In genomic region chr2:31449441-31449815, GRCm38 (mm10) we compare ENCODE assay signal across 8 mouse cellular contexts. TPM values are rescaled to one million over a fixed set of nuclear protein-coding genes. Genes with fewer than 3 reads are reported as not detected.
A peak's percentile ranks its signal among the peaks of the same experiment; 100 is the strongest.
DNase-seq lines count a peak whose midpoint lies in the region; ATAC-seq and TF ChIP-seq lines count a peak whose summit lies in the region.

No protein-coding gene starts in this region.

- no peak for ATAC-seq in kidney, embryonic 14.5 days (ENCODE audit: low FRiP score, low TSS enrichment)
- ATAC-seq in heart, postnatal 0 days (ENCODE audit: insufficient read depth, low read depth) = peak; percentile 80

- no peaks in the 10 kb centered on the region for H3K36me3 ChIP-seq in kidney, embryonic 14.5 days (ENCODE audit: control insufficient read depth, insufficient read depth, low read length)
- no peaks in the 10 kb centered on the region for H3K36me3 ChIP-seq in heart, postnatal 0 days (replicated peaks; ENCODE audit: control insufficient read depth, insufficient read depth, low read length)

- H3K27ac ChIP-seq in kidney, embryonic 14.5 days (ENCODE audit: low read depth, low read length) = no peak overlapping the region
- peak overlapping the region; percentile 52 for H3K27ac ChIP-seq in heart, postnatal 0 days (ENCODE audit: low read depth)

- H3K9ac ChIP-seq in kidney, embryonic 14.5 days (ENCODE audit: low read depth, low read length) = no peak overlapping the region
- H3K9ac ChIP-seq in heart, postnatal 0 days (replicated peaks; ENCODE audit: low read depth, low read length) = no peak overlapping the region

- DNase-seq in kidney, postnatal 14 days = peak; percentile 63
- DNase-seq in brain, embryonic 14.5 days (ENCODE audit: low read depth) = peak; percentile 91
- DNase-seq in heart, postnatal 0 days (ENCODE audit: low spot score) = peak; percentile 73
- peak; percentile 59 to 75 for DNase-seq in left cerebral cortex, postnatal 10 days (ENCODE audit: extremely low spot score in 1 of 2, low spot score in 2 of 2)
- DNase-seq in ovary, postnatal 14 days (ENCODE audit: low spot score) = peak; percentile 38
- DNase-seq in B cell, adult 2 months = no peak
- DNase-seq in embryo, embryonic 10 days (ENCODE audit: low spot score) = no peak

- H3K9me3 ChIP-seq in kidney, embryonic 14.5 days (ENCODE audit: control insufficient read depth, low read length) = no peaks in the 10 kb centered on the region
- no peaks in the 10 kb centered on the region for H3K9me3 ChIP-seq in heart, postnatal 0 days (replicated peaks; ENCODE audit: control insufficient read depth, low read length)

- intact Hi-C loops in left cerebral cortex, postnatal 10 days (cut with DNase I) = no loop called here

- no peak for TF ChIP-seq EP300 in heart, postnatal 0 days (IDR thresholded peaks at IDR 0.05; ENCODE audit: low read depth)

- no peaks in the 10 kb centered on the region for H3K27me3 ChIP-seq in kidney, embryonic 14.5 days (ENCODE audit: control insufficient read depth, insufficient read depth, low read length)
- no peaks in the 10 kb centered on the region for H3K27me3 ChIP-seq in heart, postnatal 0 days (ENCODE audit: control insufficient read depth, insufficient read depth, low read length)

- no peak for TF ChIP-seq POLR2A in brain, embryonic 14.5 days (IDR thresholded peaks at IDR 0.05; ENCODE audit: borderline replicate concordance, extremely low read depth, insufficient read depth, insufficient read length, poor library complexity, severe bottlenecking)

- no peak overlapping the region for H3K4me2 ChIP-seq in kidney, embryonic 14.5 days (replicated peaks; ENCODE audit: low read depth, low read length)
- H3K4me2 ChIP-seq in heart, postnatal 0 days (ENCODE audit: low read depth, low read length) = no peak overlapping the region

- WGBS in kidney, embryonic 14.5 days = 49% methylated on average over 4 of the region's 4 CpGs
- WGBS in heart, postnatal 0 days = 20% methylated on average over 4 of the region's 4 CpGs

- no peak for TF ChIP-seq CTCF in brain, embryonic 14.5 days (IDR thresholded peaks at IDR 0.05; ENCODE audit: borderline replicate concordance, extremely low read depth, insufficient read depth, insufficient read length)
- TF ChIP-seq CTCF in heart, postnatal 0 days (IDR thresholded peaks at IDR 0.05; ENCODE audit: low read depth) = no peak

- H3K4me3 ChIP-seq in kidney, embryonic 14.5 days (ENCODE audit: low read length) = no peak overlapping the region
- H3K4me3 ChIP-seq in heart, postnatal 0 days (ENCODE audit: low read depth, low read length) = no peak overlapping the region

- H3K4me1 ChIP-seq in kidney, embryonic 14.5 days (ENCODE audit: control insufficient read depth, insufficient read depth, low read length) = peaks cover 10% of the 10 kb centered on the region; the same call in 1 of the 2 replicates
- H3K4me1 ChIP-seq in heart, postnatal 0 days (ENCODE audit: control insufficient read depth, insufficient read depth) = peaks cover 15% of the 10 kb centered on the region

RNA-seq across cellular contexts. Expression of gene Ass1, which starts 20.6 kb away (rescaled TPM):
- polyA plus RNA-seq in kidney, embryonic 14.5 days (2014; fragmentation: Nextera tagmentation; extraction: Ambion mirVana) = 13.8 and 20.3 TPM in 2 replicates
- 6.8 and 8.5 TPM in 2 replicates for polyA plus RNA-seq in brain, embryonic 14.5 days (2012; rRNA removed)
- total RNA-seq in heart, postnatal 0 days (2014; rRNA removed; ENCODE audit: low replicate concordance) = 8.2 and 16.8 TPM in 2 replicates
- polyA plus RNA-seq in heart, postnatal 0 days (2015; fragmentation: Nextera tagmentation; extraction: Ambion mirVana) = 4.3 and 4.9 TPM in 2 replicates
- 10 to 100 TPM; 20.6 to 21.2 TPM for total RNA-seq in left cerebral cortex, postnatal 10 days (2021)

Comparison
In these comparisons a context has a peak if more than half of its experiments do, and no peak if none do; other contexts are left out.
1. DNase-seq: peak in kidney, postnatal 14 days (single experiment), brain, embryonic 14.5 days (single experiment), heart, postnatal 0 days (single experiment), left cerebral cortex, postnatal 10 days (2 of 2) and ovary, postnatal 14 days (single experiment); none in B cell, adult 2 months (0 of 2) and embryo, embryonic 10 days (single experiment).